Mouse (Mus musculus): ENCODE data around the gene Tmod3.

DNA sequence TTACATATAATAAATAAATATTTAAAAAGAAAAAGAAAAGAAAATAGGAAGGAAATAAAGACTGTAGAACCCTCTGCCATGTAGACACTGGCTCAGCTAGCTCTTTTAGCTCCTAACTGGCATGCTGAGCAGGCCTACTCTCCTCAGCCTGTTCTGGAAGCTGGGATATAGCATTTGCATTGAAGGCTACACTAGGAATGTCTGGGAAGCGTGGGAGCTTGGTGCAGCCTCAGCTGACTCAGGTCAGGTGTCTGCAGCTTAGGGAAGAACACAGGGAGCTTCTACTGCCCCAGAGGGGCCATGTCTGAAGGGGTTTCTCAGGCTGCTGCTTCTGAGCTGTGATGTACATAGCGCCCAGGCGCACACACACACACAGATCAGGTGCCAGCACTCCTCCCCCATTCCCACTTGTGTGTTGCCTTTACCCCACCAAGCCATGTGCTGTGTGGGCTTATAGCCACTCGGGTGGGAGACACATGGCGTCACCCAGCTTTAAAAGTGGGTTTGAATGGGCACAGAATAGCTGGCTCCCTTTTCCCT, 78.9 kb downstream of the Tmod3 start:
- TF ChIP-seq POLR2A (IDR thresholded peaks at IDR 0.05; ENCODE audit: borderline replicate concordance, extremely low read depth, insufficient read depth, insufficient read length, poor library complexity, severe bottlenecking) (no peak), CTCF (IDR thresholded peaks at IDR 0.05; ENCODE audit: borderline replicate concordance, extremely low read depth, insufficient read depth, insufficient read length) (no peak)

Measured in brain, embryonic 14.5 days (tissue).